Mouse (Mus musculus): ENCODE data around the gene Tecr. TPM values are rescaled to one million over a fixed set of nuclear protein-coding genes. Genes with fewer than 3 reads are reported as not detected.

Gene Tecr
- 100 to 1,000 TPM; 341 to 488 (median 426) TPM for polyA plus RNA-seq (2017; shearing (Covaris generic))

- ATAC-seq = peak; percentile 82
Observed at GRCm38 (mm10) chr8:83607661-83608397, at the start of gene Tecr, which contains the start of gene Dnajb1. Gene Tecr, minus strand, starts transcription at chr8:83607971. Gene Dnajb1, plus strand, starts transcription at chr8:83608193.

GRCm38 (mm10) chr8:83656484-83657246 lies 48.9 kb upstream of the Tecr start:
- no peak for ATAC-seq

- no peak for ATAC-seq
Observed at GRCm38 (mm10) chr8:83656043-83656442, 48.3 kb upstream of the Tecr start.

- no peak for ATAC-seq
Observed at GRCm38 (mm10) chr8:83654725-83655124, 47.0 kb upstream of the Tecr start.

- no peak for ATAC-seq
Observed at GRCm38 (mm10) chr8:83653662-83654017, 45.9 kb upstream of the Tecr start.

- peak; percentile 27 for ATAC-seq
Observed at GRCm38 (mm10) chr8:83652744-83653661, 45.2 kb upstream of the Tecr start.

- peak; percentile 97 for ATAC-seq
Observed at GRCm38 (mm10) chr8:83652030-83652743, 44.4 kb upstream of the Tecr start, which contains the start of gene Gipc1. Gene Gipc1, plus strand, starts transcription at chr8:83652677.

GRCm38 (mm10) chr8:83649699-83650098 lies 41.9 kb upstream of the Tecr start:
- no peak for ATAC-seq

GRCm38 (mm10) chr8:83648031-83648430 lies 40.3 kb upstream of the Tecr start:
- no peak for ATAC-seq

- ATAC-seq = no peak
Observed at GRCm38 (mm10) chr8:83647511-83647910, 39.7 kb upstream of the Tecr start.

GRCm38 (mm10) chr8:83639649-83640048 lies 31.9 kb upstream of the Tecr start:
- ATAC-seq = no peak

GRCm38 (mm10) chr8:83638856-83639255 lies 31.1 kb upstream of the Tecr start:
- ATAC-seq = no peak

- no peak for ATAC-seq
Observed at GRCm38 (mm10) chr8:83632083-83632707, 24.4 kb upstream of the Tecr start.

- ATAC-seq = no peak
Observed at GRCm38 (mm10) chr8:83625676-83626299, 18.0 kb upstream of the Tecr start.

- no peak for ATAC-seq
Observed at GRCm38 (mm10) chr8:83624739-83625138, 17.0 kb upstream of the Tecr start.

GRCm38 (mm10) chr8:83623549-83623948 lies 15.8 kb upstream of the Tecr start:
- ATAC-seq = no peak

GRCm38 (mm10) chr8:83622389-83622989 lies 14.7 kb upstream of the Tecr start:
- ATAC-seq = peak; percentile 97

GRCm38 (mm10) chr8:83621691-83622388 lies 14.1 kb upstream of the Tecr start:
- no peak for ATAC-seq

- no peak for ATAC-seq
Observed at GRCm38 (mm10) chr8:83619568-83620285, 12.0 kb upstream of the Tecr start.

All from inflammation-experienced regulatory T-cells, adult 6 months (primary cell).